Mouse (Mus musculus) forebrain, embryonic 14.5 days (tissue): ENCODE results near the gene Dennd6b. TPM values are rescaled to one million over a fixed set of nuclear protein-coding genes. Genes with fewer than 3 reads are reported as not detected.
A peak's percentile ranks its signal among the peaks of the same experiment; 100 is the strongest.

ENCODE experiments used
- ATAC-seq: fragments of 200-750 bp; cut with Nextera tagmentation; 2 replicates; pipeline ENCODE4 v1.8.0; 2017; ENCODE audit warnings: mild to moderate bottlenecking, moderate library complexity
- DNase-seq: peaks from one replicate; pipeline ENCODE4 v3.0.0-alpha.2; 2015; ENCODE audit warnings: low spot score
- H3K27ac ChIP-seq: fragments of 300-500 bp; sonication (generic); 2 replicates; pipeline ENCODE4 v1.5.1; 2014; ENCODE audit warnings: low read depth, mild to moderate bottlenecking, control low read depth, low read length, moderate library complexity
- H3K27me3 ChIP-seq: fragments of 300-500 bp; sonication (generic); replicated peaks from 2 replicates; pipeline ENCODE4 v1.6.1; 2014; ENCODE audit warnings: low read length, control low read depth, mixed read lengths; ENCODE audit not compliant: control insufficient read depth, insufficient read depth
- H3K36me3 ChIP-seq: fragments of 300-500 bp; sonication (generic); 2 replicates; pipeline ENCODE4 v1.6.1; 2014; ENCODE audit warnings: low read length, control low read depth; ENCODE audit not compliant: control insufficient read depth, insufficient read depth
- H3K4me1 ChIP-seq: fragments of 300-500 bp; sonication (generic); 2 replicates; pipeline ENCODE4 v1.6.1; 2014; ENCODE audit warnings: antibody characterized with exemption, low read length, control low read depth; ENCODE audit not compliant: control insufficient read depth, insufficient read depth
- H3K4me2 ChIP-seq: fragments of 300-500 bp; sonication (generic); 2 replicates; pipeline ENCODE4 v1.6.1; 2014; ENCODE audit warnings: mild to moderate bottlenecking, control low read depth, low read length
- H3K4me3 ChIP-seq: fragments of 300-500 bp; sonication (generic); 2 replicates; pipeline ENCODE4 v1.5.1; 2014; ENCODE audit warnings: low read depth, low read length, control low read depth
- H3K9ac ChIP-seq: fragments of 300-500 bp; sonication (generic); 2 replicates; pipeline ENCODE4 v1.6.1; 2014; ENCODE audit warnings: mild to moderate bottlenecking, low read length, control low read depth, moderate library complexity
- H3K9me3 ChIP-seq: fragments of 300-500 bp; sonication (generic); replicated peaks from 2 replicates; pipeline ENCODE4 v1.6.1; 2016; ENCODE audit warnings: low read length, control low read depth, mixed read lengths; ENCODE audit not compliant: control insufficient read depth
- WGBS: fragments of 180-500 bp; shearing (Covaris S2); extraction: QIAGEN DNeasy Blood & Tissue Kit; methylation state at CpG from one replicate; pipeline ENCODE4 v1.1.7; 2014; 5-methylcytosine and 5-hydroxymethylcytosine counted together
- polyA plus RNA-seq: library from polyadenylated mRNA; unstranded; fragments of >200 nt; fragmentation: Nextera tagmentation; extraction: Ambion mirVana; gene quantifications from 2 replicates; pipeline ENCODE4 v1.2.1, GENCODE M21; 2014

Gene Dennd6b
- polyA plus RNA-seq, 1 experiment from 2014 or later = 39.0 TPM

GRCm38 (mm10) chr15:89145813-89146350 is 50.4 kb downstream of the Dennd6b start:
- Histone ChIP-seq H3K4me1 (peaks cover 22% of the 10 kb centered on the region), H3K36me3 (peaks cover 33% of the 10 kb centered on the region), H3K4me2 (peak overlapping the region; percentile 82), H3K9me3 (no peaks in the 10 kb centered on the region), H3K4me3 (peak overlapping the region; percentile 74), H3K27me3 (no peaks in the 10 kb centered on the region), H3K27ac (no peak overlapping the region), H3K9ac (0 out of 2 replicates have a peak overlapping the region, but pooled peaks have one; percentile 7)
- 82% methylated on average over 24 of the region's 24 CpGs for WGBS
- ATAC-seq (no peak), DNase-seq (no peak)

- Histone ChIP-seq H3K27ac (no peak overlapping the region), H3K4me3 (no peak overlapping the region), H3K4me1 (peaks cover 26% of the 10 kb centered on the region), H3K9ac (no peak overlapping the region), H3K27me3 (no peaks in the 10 kb centered on the region), H3K4me2 (no peak overlapping the region), H3K9me3 (no peaks in the 10 kb centered on the region), H3K36me3 (peaks cover 33% of the 10 kb centered on the region)
- no peak for DNase-seq
- no peak for ATAC-seq
- 97% methylated on average over 11 of the region's 11 CpGs for WGBS
Observed at GRCm38 (mm10) chr15:89144965-89145364, 51.3 kb downstream of the Dennd6b start.

- Histone ChIP-seq H3K4me1 (peaks cover 24% of the 10 kb centered on the region), H3K36me3 (peaks cover 33% of the 10 kb centered on the region), H3K4me2 (no peak overlapping the region), H3K4me3 (no peak overlapping the region), H3K9ac (no peak overlapping the region), H3K9me3 (no peaks in the 10 kb centered on the region), H3K27ac (no peak overlapping the region), H3K27me3 (no peaks in the 10 kb centered on the region)
- ATAC-seq (no peak), DNase-seq (no peak)
- WGBS = 83% methylated on average over 2 of the region's 2 CpGs
Observed at GRCm38 (mm10) chr15:89143134-89143533, 53.2 kb downstream of the Dennd6b start.

GRCm38 (mm10) chr15:89141905-89142304 is 54.4 kb downstream of the Dennd6b start:
- Histone ChIP-seq H3K4me3 (no peak overlapping the region), H3K9me3 (no peaks in the 10 kb centered on the region), H3K27ac (no peak overlapping the region), H3K4me1 (peaks cover 11% of the 10 kb centered on the region), H3K4me2 (no peak overlapping the region), H3K9ac (no peak overlapping the region), H3K36me3 (peaks cover 33% of the 10 kb centered on the region), H3K27me3 (no peaks in the 10 kb centered on the region)
- DNase-seq (no peak), ATAC-seq (no peak)
- 80% methylated on average over 4 of the region's 4 CpGs for WGBS

- WGBS = 23% methylated on average over 5 of the region's 5 CpGs
- no peaks in the 10 kb centered on the region for H3K27me3 ChIP-seq
- H3K9me3 ChIP-seq = no peaks in the 10 kb centered on the region
- no peak overlapping the region for H3K27ac ChIP-seq
- H3K4me3 ChIP-seq = no peak overlapping the region
- H3K4me2 ChIP-seq = peak overlapping the region; percentile 96; the same call in 1 of the 2 replicates
- ATAC-seq = no peak
- H3K9ac ChIP-seq = no peak overlapping the region
- DNase-seq = no peak
- peaks cover 33% of the 10 kb centered on the region for H3K36me3 ChIP-seq
- H3K4me1 ChIP-seq = peaks cover 11% of the 10 kb centered on the region
Observed at GRCm38 (mm10) chr15:89141443-89141842, 54.9 kb downstream of the Dennd6b start.

GRCm38 (mm10) chr15:89140659-89141252 is 55.5 kb downstream of the Dennd6b start, which contains the start of gene Mapk12:
Gene Mapk12 (minus strand): TSS chr15:89140703.
- H3K27ac ChIP-seq = no peak within 1 kb of the TSS
- DNase-seq (peak; percentile 36), ATAC-seq (peak; percentile 64)
- peaks cover 30% of the 10 kb centered on the region for H3K36me3 ChIP-seq
- H3K27me3 ChIP-seq = no peaks in the 10 kb centered on the region
- H3K9me3 ChIP-seq = no peaks in the 10 kb centered on the region
- under 1% methylated on average over 21 of the region's 21 CpGs for WGBS
- H3K4me3 ChIP-seq = peak within 1 kb of the TSS; percentile 47
- H3K4me2 ChIP-seq = peak within 1 kb of the TSS; percentile 96
- peak within 1 kb of the TSS; percentile 73 for H3K9ac ChIP-seq
- peaks cover 11% of the 10 kb centered on the region for H3K4me1 ChIP-seq

GRCm38 (mm10) chr15:89140048-89140658 is 56.1 kb downstream of the Dennd6b start:
- Histone ChIP-seq H3K9me3 (no peaks in the 10 kb centered on the region), H3K27me3 (no peaks in the 10 kb centered on the region), H3K4me1 (peaks cover 11% of the 10 kb centered on the region), H3K9ac (peak overlapping the region; percentile 73), H3K4me3 (peak overlapping the region; percentile 47), H3K4me2 (peak overlapping the region; percentile 96), H3K27ac (no peak overlapping the region), H3K36me3 (peaks cover 25% of the 10 kb centered on the region)
- ATAC-seq = peak; percentile 47
- under 1% methylated on average over 45 of the region's 53 CpGs for WGBS
- DNase-seq = peak; percentile 33

- no peak for DNase-seq
- Histone ChIP-seq H3K36me3 (peaks cover 11% of the 10 kb centered on the region; the same call in 1 of the 2 replicates), H3K4me3 (no peak overlapping the region), H3K4me2 (no peak overlapping the region), H3K9ac (no peak overlapping the region), H3K4me1 (peaks cover 11% of the 10 kb centered on the region), H3K27me3 (no peaks in the 10 kb centered on the region), H3K27ac (no peak overlapping the region), H3K9me3 (no peaks in the 10 kb centered on the region)
- ATAC-seq = no peak
- WGBS = 98% methylated on average over 6 of the region's 6 CpGs
Observed at GRCm38 (mm10) chr15:89138531-89138930, 57.8 kb downstream of the Dennd6b start.

GRCm38 (mm10) chr15:89138046-89138405 is 58.3 kb downstream of the Dennd6b start:
- WGBS = 88% methylated on average over 7 of the region's 7 CpGs
- Histone ChIP-seq H3K4me3 (no peak overlapping the region), H3K36me3 (peaks cover 6% of the 10 kb centered on the region; the same call in 1 of the 2 replicates), H3K9ac (no peak overlapping the region), H3K4me1 (peaks cover 11% of the 10 kb centered on the region), H3K9me3 (no peaks in the 10 kb centered on the region), H3K27me3 (no peaks in the 10 kb centered on the region), H3K27ac (no peak overlapping the region), H3K4me2 (no peak overlapping the region)
- DNase-seq = no peak
- no peak for ATAC-seq
